Mouse (Mus musculus) lung, postnatal 0 days (tissue): Measurements from ENCODE around the gene Fras1.

Experiments
- CTCF ChIP-seq: IDR thresholded peaks from 2 replicates; pipeline ENCODE4 v1.5.1; 2016; ENCODE audit warnings: antibody characterized with exemption, mild to moderate bottlenecking
- EP300 ChIP-seq: IDR thresholded peaks from 2 replicates; pipeline ENCODE4 v1.6.1; 2016; ENCODE audit warnings: antibody characterized with exemption, mild to moderate bottlenecking, control low read depth

- TF ChIP-seq CTCF, result no peak
- TF ChIP-seq EP300, result peak; percentile 97
These were observed 428.4 kb downstream of the Fras1 start for GRCm38 (mm10) chr5:96802185-96802584.
